Mouse (Mus musculus): ENCODE data around the gene Lmf1.

GRCm38 (mm10) chr17:25579332-25580047 lies 605 bp downstream of the Lmf1 start:
- TF ChIP-seq POLR2A (IDR thresholded peaks at IDR 0.05; ENCODE audit: insufficient read depth, low read length) (no peak), CTCF (IDR thresholded peaks at IDR 0.05; ENCODE audit: low read depth, low read length) (no peak), EP300 (IDR thresholded peaks at IDR 0.05; ENCODE audit: insufficient read depth, low read depth, low read length) (no peak)

All from ES-Bruce4 (cell line).